Mouse (Mus musculus): ENCODE results near the gene Rgs8.

Rgs8 gene

GRCm38 (mm10) chr1:153746119-153746670 is 93.4 kb downstream of the Rgs8 start:
- DNase-seq (ENCODE audit: low spot score), result peak; percentile 54

GRCm38 (mm10) chr1:153746728-153747127 is 93.9 kb downstream of the Rgs8 start:
- DNase-seq (ENCODE audit: low spot score), result peak; percentile 96

- DNase-seq (ENCODE audit: low spot score), result no peak
These were observed 95.2 kb downstream of the Rgs8 start for GRCm38 (mm10) chr1:153747861-153748530.

- peak; percentile 60 for DNase-seq (ENCODE audit: low spot score)
These were observed 95.7 kb downstream of the Rgs8 start for GRCm38 (mm10) chr1:153748549-153748948.

GRCm38 (mm10) chr1:153749211-153749801 is 96.5 kb downstream of the Rgs8 start, which contains the start of gene Rnasel:
TSS of gene Rnasel (plus strand) at chr1:153749426.
- peak; percentile 96 for DNase-seq (ENCODE audit: low spot score)

Measured in retina, embryonic 14.5 days (tissue).